Mouse (Mus musculus): ENCODE results near the gene Ntm. TPM values are rescaled to one million over a fixed set of nuclear protein-coding genes. Genes with fewer than 3 reads are reported as not detected.

Gene Ntm
- polyA plus RNA-seq, 2 experiments = 23.9 to 32.4 TPM

DNA sequence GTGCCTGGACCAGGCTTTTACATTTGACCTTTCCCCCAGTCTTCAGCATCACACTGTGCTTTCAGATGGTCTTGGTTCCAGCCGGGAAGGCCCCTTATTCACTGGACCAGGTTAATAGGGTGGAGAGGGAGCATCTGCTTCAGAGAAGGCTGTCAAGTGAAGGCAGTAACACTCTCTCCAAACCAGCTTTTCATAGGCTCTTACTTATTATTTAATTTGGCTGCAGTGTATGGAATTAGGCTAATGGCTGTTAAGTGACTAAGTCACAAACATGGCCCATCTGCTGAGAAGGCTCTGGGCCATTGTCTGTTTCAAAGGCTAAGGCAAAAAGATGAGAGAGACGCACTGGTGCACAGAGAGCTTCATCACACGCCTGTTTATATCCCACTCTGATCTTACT is 593.3 kb downstream of the Ntm start:
- TF ChIP-seq POLR2A (IDR thresholded peaks at IDR 0.05; ENCODE audit: borderline replicate concordance, extremely low read depth, insufficient read depth, insufficient read length) = no peak
- Histone ChIP-seq H3K36me3 (ENCODE audit: control insufficient read depth, insufficient read depth, low read length) (no peaks in the 10 kb centered on the region), H3K4me1 (ENCODE audit: control insufficient read depth, insufficient read depth, low read length) (no peaks in the 10 kb centered on the region), H3K27me3 (ENCODE audit: control insufficient read depth, insufficient read depth, low read length) (peaks cover 13% of the 10 kb centered on the region), H3K4me3 (replicated peaks; ENCODE audit: low read length) (no peak overlapping the region), H3K9me3 (ENCODE audit: control insufficient read depth, low read length) (no peaks in the 10 kb centered on the region), H3K9ac (ENCODE audit: low read depth, low read length, severe bottlenecking) (no peak overlapping the region), H3K4me2 (replicated peaks; ENCODE audit: low read depth, low read length, severe bottlenecking) (no peak overlapping the region), H3K27ac (replicated peaks; ENCODE audit: low read depth, low read length) (no peak overlapping the region)
- DNase-seq (ENCODE audit: low spot score) = no peak
- no peak for ATAC-seq (ENCODE audit: low FRiP score, low read depth)
- 80% methylated on average over 3 of the region's 3 CpGs for WGBS

GRCm38 (mm10) chr9:29368291-29368690 is 594.6 kb downstream of the Ntm start:
- no peak for DNase-seq (ENCODE audit: low spot score)
- no peak for ATAC-seq (ENCODE audit: low FRiP score, low read depth)
- Histone ChIP-seq H3K27me3 (ENCODE audit: control insufficient read depth, insufficient read depth, low read length) (peaks cover 20% of the 10 kb centered on the region), H3K4me3 (replicated peaks; ENCODE audit: low read length) (no peak overlapping the region), H3K9me3 (ENCODE audit: control insufficient read depth, low read length) (no peaks in the 10 kb centered on the region), H3K9ac (ENCODE audit: low read depth, low read length, severe bottlenecking) (no peak overlapping the region), H3K4me2 (replicated peaks; ENCODE audit: low read depth, low read length, severe bottlenecking) (no peak overlapping the region), H3K36me3 (ENCODE audit: control insufficient read depth, insufficient read depth, low read length) (no peaks in the 10 kb centered on the region), H3K27ac (replicated peaks; ENCODE audit: low read depth, low read length) (no peak overlapping the region), H3K4me1 (ENCODE audit: control insufficient read depth, insufficient read depth, low read length) (no peaks in the 10 kb centered on the region)
- 58% methylated on average over 3 of the region's 3 CpGs for WGBS
- TF ChIP-seq POLR2A (IDR thresholded peaks at IDR 0.05; ENCODE audit: borderline replicate concordance, extremely low read depth, insufficient read depth, insufficient read length) = no peak

GRCm38 (mm10) chr9:29357796-29358195 is 605.1 kb downstream of the Ntm start:
- no peak overlapping the region for H3K9ac ChIP-seq (ENCODE audit: low read depth, low read length, severe bottlenecking)
- peaks cover 3% of the 10 kb centered on the region; the same call in 1 of the 2 replicates for H3K4me1 ChIP-seq (ENCODE audit: control insufficient read depth, insufficient read depth, low read length)
- no peaks in the 10 kb centered on the region for H3K36me3 ChIP-seq (ENCODE audit: control insufficient read depth, insufficient read depth, low read length)
- H3K27ac ChIP-seq (replicated peaks; ENCODE audit: low read depth, low read length) = no peak overlapping the region
- DNase-seq (ENCODE audit: low spot score) = no peak
- H3K4me3 ChIP-seq (replicated peaks; ENCODE audit: low read length) = no peak overlapping the region
- WGBS = 79% methylated on average over 4 of the region's 4 CpGs
- peaks cover 34% of the 10 kb centered on the region for H3K27me3 ChIP-seq (ENCODE audit: control insufficient read depth, insufficient read depth, low read length)
- H3K4me2 ChIP-seq (replicated peaks; ENCODE audit: low read depth, low read length, severe bottlenecking) = no peak overlapping the region
- TF ChIP-seq POLR2A (IDR thresholded peaks at IDR 0.05; ENCODE audit: borderline replicate concordance, extremely low read depth, insufficient read depth, insufficient read length) = no peak
- no peak for ATAC-seq (ENCODE audit: low FRiP score, low read depth)
- no peaks in the 10 kb centered on the region for H3K9me3 ChIP-seq (ENCODE audit: control insufficient read depth, low read length)

DNA sequence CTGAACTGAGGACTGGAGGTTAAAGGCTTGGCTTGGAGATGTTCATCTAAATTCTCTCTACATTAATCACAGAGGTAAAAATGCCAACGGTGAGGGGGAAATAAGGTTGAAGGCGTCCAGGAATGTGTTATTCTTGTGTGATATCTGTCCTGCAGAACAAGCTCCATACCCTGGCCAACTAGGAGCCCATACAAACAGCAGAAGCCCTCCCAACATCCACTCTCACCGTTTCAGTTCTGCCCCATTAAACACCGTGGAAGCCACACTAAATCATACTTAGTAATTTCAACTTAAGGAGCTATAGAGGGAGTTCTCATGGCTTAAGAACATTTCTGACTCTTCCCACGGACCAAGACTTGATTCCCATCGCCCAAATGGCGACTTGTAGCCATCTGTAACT is 620.6 kb downstream of the Ntm start:
- 81% methylated on average over 7 of the region's 7 CpGs for WGBS
- H3K4me1 ChIP-seq (ENCODE audit: control insufficient read depth, insufficient read depth, low read length) = no peaks in the 10 kb centered on the region
- no peak overlapping the region for H3K9ac ChIP-seq (ENCODE audit: low read depth, low read length, severe bottlenecking)
- no peak for ATAC-seq (ENCODE audit: low FRiP score, low read depth)
- H3K36me3 ChIP-seq (ENCODE audit: control insufficient read depth, insufficient read depth, low read length) = no peaks in the 10 kb centered on the region
- DNase-seq (ENCODE audit: low spot score) = no peak
- H3K9me3 ChIP-seq (ENCODE audit: control insufficient read depth, low read length) = no peaks in the 10 kb centered on the region
- H3K4me3 ChIP-seq (replicated peaks; ENCODE audit: low read length) = no peak overlapping the region
- H3K4me2 ChIP-seq (replicated peaks; ENCODE audit: low read depth, low read length, severe bottlenecking) = no peak overlapping the region
- no peak for TF ChIP-seq POLR2A (IDR thresholded peaks at IDR 0.05; ENCODE audit: borderline replicate concordance, extremely low read depth, insufficient read depth, insufficient read length)
- 0 out of 2 replicates have a peak, but pooled peaks cover 5% of the 10 kb centered on the region for H3K27me3 ChIP-seq (ENCODE audit: control insufficient read depth, insufficient read depth, low read length)
- no peak overlapping the region for H3K27ac ChIP-seq (replicated peaks; ENCODE audit: low read depth, low read length)

DNA sequence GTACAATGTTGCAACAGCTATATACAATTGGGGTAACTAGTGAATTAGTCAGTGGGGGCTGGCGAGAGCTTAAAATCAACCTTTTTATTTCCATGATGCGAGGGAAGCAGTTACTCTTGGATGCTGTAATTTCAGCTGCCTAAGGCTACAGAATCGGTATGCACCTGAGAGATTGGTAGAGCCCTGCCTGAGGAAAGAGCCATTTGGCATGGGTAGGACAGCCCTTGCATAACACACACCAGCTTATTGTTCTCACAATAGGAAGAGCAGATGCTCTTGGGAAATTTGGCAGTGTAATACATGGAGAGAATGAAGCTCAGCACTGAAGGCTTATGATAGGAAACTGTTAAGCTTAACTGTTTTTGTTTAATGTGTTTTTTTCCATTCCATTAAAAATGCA is 621.6 kb downstream of the Ntm start:
- no peaks in the 10 kb centered on the region for H3K9me3 ChIP-seq (ENCODE audit: control insufficient read depth, low read length)
- H3K27ac ChIP-seq (replicated peaks; ENCODE audit: low read depth, low read length) = no peak overlapping the region
- no peaks in the 10 kb centered on the region for H3K4me1 ChIP-seq (ENCODE audit: control insufficient read depth, insufficient read depth, low read length)
- ATAC-seq (ENCODE audit: low FRiP score, low read depth) = no peak
- H3K36me3 ChIP-seq (ENCODE audit: control insufficient read depth, insufficient read depth, low read length) = no peaks in the 10 kb centered on the region
- no peak overlapping the region for H3K9ac ChIP-seq (ENCODE audit: low read depth, low read length, severe bottlenecking)
- no peak overlapping the region for H3K4me2 ChIP-seq (replicated peaks; ENCODE audit: low read depth, low read length, severe bottlenecking)
- H3K27me3 ChIP-seq (ENCODE audit: control insufficient read depth, insufficient read depth, low read length) = 0 out of 2 replicates have a peak, but pooled peaks cover 5% of the 10 kb centered on the region
- no peak overlapping the region for H3K4me3 ChIP-seq (replicated peaks; ENCODE audit: low read length)
- no peak for DNase-seq (ENCODE audit: low spot score)
- 67% methylated on average over 3 of the region's 3 CpGs for WGBS
- TF ChIP-seq POLR2A (IDR thresholded peaks at IDR 0.05; ENCODE audit: borderline replicate concordance, extremely low read depth, insufficient read depth, insufficient read length) = no peak

DNA sequence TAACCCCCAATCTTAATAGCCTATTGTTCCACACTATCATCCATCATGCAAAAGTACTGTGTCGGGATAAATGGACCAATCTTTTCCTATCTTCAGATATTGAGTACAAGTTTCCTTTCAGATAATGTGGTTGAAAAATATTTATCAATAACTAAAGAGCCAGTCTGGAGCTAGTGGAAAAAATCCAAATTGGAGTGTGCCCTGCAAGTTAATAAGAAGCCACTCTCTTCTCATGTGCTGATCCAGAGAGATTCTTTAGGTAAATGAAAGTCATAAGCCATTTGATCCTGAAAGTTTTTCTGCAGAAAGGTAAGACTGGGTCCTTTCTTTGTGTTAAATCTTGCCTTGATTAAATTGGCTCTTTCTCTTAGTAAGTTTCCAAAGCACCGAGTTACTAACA is 627.3 kb downstream of the Ntm start:
- no peaks in the 10 kb centered on the region for H3K9me3 ChIP-seq (ENCODE audit: control insufficient read depth, low read length)
- no peaks in the 10 kb centered on the region for H3K36me3 ChIP-seq (ENCODE audit: control insufficient read depth, insufficient read depth, low read length)
- H3K4me2 ChIP-seq (replicated peaks; ENCODE audit: low read depth, low read length, severe bottlenecking) = no peak overlapping the region
- no peak overlapping the region for H3K4me3 ChIP-seq (replicated peaks; ENCODE audit: low read length)
- TF ChIP-seq POLR2A (IDR thresholded peaks at IDR 0.05; ENCODE audit: borderline replicate concordance, extremely low read depth, insufficient read depth, insufficient read length) = no peak
- H3K27me3 ChIP-seq (ENCODE audit: control insufficient read depth, insufficient read depth, low read length) = peaks cover 14% of the 10 kb centered on the region; the same call in 1 of the 2 replicates
- WGBS = 52% methylated on average over 2 of the region's 2 CpGs
- H3K9ac ChIP-seq (ENCODE audit: low read depth, low read length, severe bottlenecking) = no peak overlapping the region
- H3K27ac ChIP-seq (replicated peaks; ENCODE audit: low read depth, low read length) = no peak overlapping the region
- ATAC-seq (ENCODE audit: low FRiP score, low read depth) (no peak), DNase-seq (ENCODE audit: low spot score) (no peak)
- no peaks in the 10 kb centered on the region for H3K4me1 ChIP-seq (ENCODE audit: control insufficient read depth, insufficient read depth, low read length)
